Comparison of ENCODE assay signal across 16 mouse cellular contexts in the genomic region with DNA sequence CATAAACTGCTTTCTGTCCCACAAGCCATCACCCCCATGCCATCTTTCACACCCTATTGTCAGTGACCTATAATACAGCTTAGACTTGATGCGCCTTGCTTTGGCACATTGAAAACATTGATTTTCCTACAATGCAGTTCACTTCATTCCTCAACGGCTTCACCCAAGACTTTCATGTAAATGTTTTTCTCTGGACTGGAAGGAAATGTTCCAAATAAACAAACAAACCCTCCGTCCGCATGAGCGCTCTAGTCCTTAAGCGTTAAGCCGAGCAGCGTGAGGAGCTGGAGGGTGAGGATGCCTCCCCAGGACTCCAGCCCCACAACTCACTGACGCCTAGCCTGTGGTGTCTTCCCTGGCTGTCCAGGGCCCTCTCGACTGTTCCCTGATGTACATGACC.
DNase-seq lines count a peak whose midpoint lies in the region; ATAC-seq and TF ChIP-seq lines count a peak whose summit lies in the region.
"Had no signal": no experiment of that assay in that cellular context is flagged by ENCODE, and none has a peak within 500 bp of the region (broad histone marks: within the 10 kb centered on the region; RNA-seq: fewer than 3 reads in every experiment).

No protein-coding gene starts in this region.

- no peak for TF ChIP-seq POLR2A in lung, adult 2 months (IDR thresholded peaks at IDR 0.05; ENCODE audit: borderline replicate concordance, extremely low read depth, low read depth, low read length)

- H3K36me3 ChIP-seq in intestine, embryonic 14.5 days (ENCODE audit: control insufficient read depth, insufficient read depth, low read length) = no peaks in the 10 kb centered on the region
- H3K36me3 ChIP-seq in intestine, embryonic 16.5 days (ENCODE audit: control insufficient read depth, insufficient read depth, low read length) = no peaks in the 10 kb centered on the region
- H3K36me3 ChIP-seq in embryonic facial prominence, embryonic 13.5 days = no peaks in the 10 kb centered on the region
- H3K36me3 ChIP-seq in limb, embryonic 11.5 days (ENCODE audit: control insufficient read depth, insufficient read depth, low read length) = no peaks in the 10 kb centered on the region; the same call in 1 of the 2 replicates
- H3K36me3 ChIP-seq: hindbrain, embryonic 12.5 days had no signal

- H3K9me3 ChIP-seq in intestine, embryonic 14.5 days (ENCODE audit: control insufficient read depth, low read length) = no peaks in the 10 kb centered on the region
- H3K9me3 ChIP-seq in intestine, embryonic 16.5 days (ENCODE audit: control insufficient read depth, low read length) = no peaks in the 10 kb centered on the region
- H3K9me3 ChIP-seq in embryonic facial prominence, embryonic 13.5 days = no peaks in the 10 kb centered on the region
- no peaks in the 10 kb centered on the region for H3K9me3 ChIP-seq in limb, embryonic 11.5 days (ENCODE audit: control insufficient read depth, low read length)
- H3K9me3 ChIP-seq: hindbrain, embryonic 12.5 days had no signal

- no peak for DNase-seq in intestine, embryonic 14.5 days (ENCODE audit: low spot score)
- peak; percentile 28 for DNase-seq in lung, postnatal 10 days
- DNase-seq in lung, adult 2 months = no peak
- DNase-seq in limb, embryonic 11.5 days (ENCODE audit: low spot score) = no peak
- DNase-seq: cerebellum, adult 2 months; kidney, adult 11 months; kidney, postnatal 10 days; liver; right cerebral cortex, postnatal 4 days; thymus, postnatal 25 days had no signal

- H3K4me2 ChIP-seq in intestine, embryonic 14.5 days (ENCODE audit: low read length) = no peak overlapping the region
- no peak overlapping the region for H3K4me2 ChIP-seq in intestine, embryonic 16.5 days (ENCODE audit: low read depth, low read length)
- no peak overlapping the region for H3K4me2 ChIP-seq in embryonic facial prominence, embryonic 13.5 days
- no peak overlapping the region for H3K4me2 ChIP-seq in limb, embryonic 11.5 days (ENCODE audit: low read depth, severe bottlenecking)
- H3K4me2 ChIP-seq: hindbrain, embryonic 12.5 days had no signal

- WGBS in intestine, embryonic 14.5 days = 60% methylated on average over 10 of the region's 10 CpGs
- WGBS in intestine, embryonic 16.5 days = 64% methylated on average over 10 of the region's 10 CpGs
- 59% methylated on average over 10 of the region's 10 CpGs for WGBS in lung, adult 2 months
- 74% methylated on average over 10 of the region's 10 CpGs for WGBS in embryonic facial prominence, embryonic 13.5 days
- 84% methylated on average over 10 of the region's 10 CpGs for WGBS in limb, embryonic 11.5 days

- no peak overlapping the region for H3K4me3 ChIP-seq in intestine, embryonic 14.5 days (ENCODE audit: low read depth, low read length)
- no peak overlapping the region for H3K4me3 ChIP-seq in intestine, embryonic 16.5 days (ENCODE audit: low read length)
- H3K4me3 ChIP-seq in lung, adult 2 months (replicated peaks; ENCODE audit: extremely low read depth, low read depth, low read length) = no peak overlapping the region
- H3K4me3 ChIP-seq in embryonic facial prominence, embryonic 13.5 days = no peak overlapping the region
- no peak overlapping the region for H3K4me3 ChIP-seq in limb, embryonic 11.5 days (ENCODE audit: low read depth, low read length)
- H3K4me3 ChIP-seq: hindbrain, embryonic 12.5 days; megakaryocyte, embryonic 14.5 days had no signal

- peaks cover 26% of the 10 kb centered on the region for H3K4me1 ChIP-seq in intestine, embryonic 14.5 days (replicated peaks; ENCODE audit: control insufficient read depth, insufficient read depth, low read length)
- H3K4me1 ChIP-seq in intestine, embryonic 16.5 days (ENCODE audit: control insufficient read depth, insufficient read depth, low read length) = peaks cover 23% of the 10 kb centered on the region
- peaks cover 9% of the 10 kb centered on the region for H3K4me1 ChIP-seq in lung, adult 2 months (ENCODE audit: control insufficient read depth, insufficient read depth, low read length)
- H3K4me1 ChIP-seq in embryonic facial prominence, embryonic 13.5 days = peaks cover 54% of the 10 kb centered on the region
- H3K4me1 ChIP-seq in limb, embryonic 11.5 days (ENCODE audit: control insufficient read depth, insufficient read depth, low read length) = peaks cover 33% of the 10 kb centered on the region

- ATAC-seq in intestine, embryonic 14.5 days (replicated peaks; ENCODE audit: low FRiP score, low TSS enrichment, low read depth) = no peak
- ATAC-seq in intestine, embryonic 16.5 days = no peak
- no peak for ATAC-seq in embryonic facial prominence, embryonic 13.5 days (ENCODE audit: insufficient number of reproducible peaks, insufficient read depth, low FRiP score, low TSS enrichment, low read depth)
- ATAC-seq in limb, embryonic 11.5 days (ENCODE audit: insufficient number of reproducible peaks, low FRiP score, low TSS enrichment, low read depth) = no peak
- no peak for ATAC-seq in erythroid progenitor cell, adult 5-6 weeks (replicated peaks; ENCODE audit: low FRiP score, poor library complexity, severe bottlenecking)
- ATAC-seq: midbrain, embryonic 16.5 days had no signal

- no peak for TF ChIP-seq CTCF in lung, adult 2 months (IDR thresholded peaks at IDR 0.05; ENCODE audit: insufficient read depth, low read length)

- no peak overlapping the region for H3K9ac ChIP-seq in intestine, embryonic 14.5 days (ENCODE audit: low read length)
- H3K9ac ChIP-seq in intestine, embryonic 16.5 days (ENCODE audit: low read depth, low read length) = no peak overlapping the region
- no peak overlapping the region for H3K9ac ChIP-seq in embryonic facial prominence, embryonic 13.5 days
- H3K9ac ChIP-seq in limb, embryonic 11.5 days (ENCODE audit: low read length) = no peak overlapping the region
- H3K9ac ChIP-seq: hindbrain, embryonic 12.5 days had no signal

- H3K27me3 ChIP-seq in intestine, embryonic 14.5 days (replicated peaks; ENCODE audit: control insufficient read depth, insufficient read depth, low read length) = no peaks in the 10 kb centered on the region
- H3K27me3 ChIP-seq in intestine, embryonic 16.5 days (replicated peaks; ENCODE audit: control insufficient read depth, insufficient read depth, low read length) = no peaks in the 10 kb centered on the region
- no peaks in the 10 kb centered on the region for H3K27me3 ChIP-seq in embryonic facial prominence, embryonic 13.5 days
- no peaks in the 10 kb centered on the region for H3K27me3 ChIP-seq in limb, embryonic 11.5 days (ENCODE audit: control insufficient read depth, insufficient read depth, low read length)
- H3K27me3 ChIP-seq: hindbrain, embryonic 12.5 days had no signal

- H3K27ac ChIP-seq in intestine, embryonic 14.5 days (ENCODE audit: low read depth) = peak overlapping the region; percentile 87; the same call in 1 of the 2 replicates
- no peak overlapping the region for H3K27ac ChIP-seq in intestine, embryonic 16.5 days (ENCODE audit: low read length)
- H3K27ac ChIP-seq in embryonic facial prominence, embryonic 13.5 days = peak overlapping the region; percentile 95
- H3K27ac ChIP-seq in limb, embryonic 11.5 days (replicated peaks; ENCODE audit: low read depth, low read length) = peak overlapping the region; percentile 98
